Mouse (Mus musculus): Measurements from ENCODE around the gene Ccnd3. TPM values are rescaled to one million over a fixed set of nuclear protein-coding genes. Genes with fewer than 3 reads are reported as not detected.

Gene Ccnd3
- total RNA-seq, 2 experiments from 2014 or later, result 328 to 506 TPM

DNA sequence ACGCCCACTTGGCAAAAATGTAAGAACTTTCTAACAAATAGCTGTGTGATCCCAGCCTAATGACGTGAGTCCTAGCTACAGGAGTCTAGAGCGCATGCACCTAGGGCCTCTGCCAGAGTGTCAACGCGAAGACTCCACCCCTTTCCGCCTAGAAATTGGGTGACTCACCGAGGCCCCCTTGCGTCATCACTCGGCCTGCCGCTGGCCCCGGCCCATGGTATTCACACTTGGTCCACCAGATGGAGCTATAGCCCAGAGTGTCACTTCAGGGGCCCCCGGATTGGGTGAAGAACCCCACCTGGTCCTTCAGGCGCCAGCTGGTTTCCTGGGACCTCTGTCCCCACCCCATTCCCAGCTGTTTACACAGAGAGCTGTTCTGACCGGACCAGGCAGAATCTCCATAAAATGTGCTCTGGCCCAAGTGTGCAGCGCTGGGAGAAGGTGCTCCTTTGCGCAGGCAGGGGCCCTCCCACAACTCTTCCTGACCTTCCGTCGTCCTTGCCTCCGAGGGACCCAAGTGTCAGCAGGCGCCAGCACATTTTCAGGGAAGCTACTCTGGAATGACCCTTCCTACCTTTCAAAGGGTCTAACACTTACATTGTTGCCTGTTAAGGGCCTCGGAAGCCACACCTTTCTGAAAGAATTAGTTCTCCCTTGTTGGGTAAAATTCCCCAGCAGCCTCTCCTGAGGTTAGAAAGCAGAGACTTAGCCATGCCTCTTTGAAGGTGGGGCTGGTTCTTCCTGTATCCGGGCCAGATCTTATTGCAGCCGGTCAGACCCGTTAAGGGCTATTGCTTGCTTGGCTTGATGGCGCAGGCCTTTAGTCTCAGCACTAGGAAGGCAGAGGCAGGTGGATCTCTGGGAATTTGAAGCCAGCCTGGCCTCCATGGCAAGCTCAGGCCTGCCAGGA, 6.5 kb downstream of the Ccnd3 start:
- peak; percentile 99 for DNase-seq (ENCODE audit: low spot score in 2 of 2)

DNA sequence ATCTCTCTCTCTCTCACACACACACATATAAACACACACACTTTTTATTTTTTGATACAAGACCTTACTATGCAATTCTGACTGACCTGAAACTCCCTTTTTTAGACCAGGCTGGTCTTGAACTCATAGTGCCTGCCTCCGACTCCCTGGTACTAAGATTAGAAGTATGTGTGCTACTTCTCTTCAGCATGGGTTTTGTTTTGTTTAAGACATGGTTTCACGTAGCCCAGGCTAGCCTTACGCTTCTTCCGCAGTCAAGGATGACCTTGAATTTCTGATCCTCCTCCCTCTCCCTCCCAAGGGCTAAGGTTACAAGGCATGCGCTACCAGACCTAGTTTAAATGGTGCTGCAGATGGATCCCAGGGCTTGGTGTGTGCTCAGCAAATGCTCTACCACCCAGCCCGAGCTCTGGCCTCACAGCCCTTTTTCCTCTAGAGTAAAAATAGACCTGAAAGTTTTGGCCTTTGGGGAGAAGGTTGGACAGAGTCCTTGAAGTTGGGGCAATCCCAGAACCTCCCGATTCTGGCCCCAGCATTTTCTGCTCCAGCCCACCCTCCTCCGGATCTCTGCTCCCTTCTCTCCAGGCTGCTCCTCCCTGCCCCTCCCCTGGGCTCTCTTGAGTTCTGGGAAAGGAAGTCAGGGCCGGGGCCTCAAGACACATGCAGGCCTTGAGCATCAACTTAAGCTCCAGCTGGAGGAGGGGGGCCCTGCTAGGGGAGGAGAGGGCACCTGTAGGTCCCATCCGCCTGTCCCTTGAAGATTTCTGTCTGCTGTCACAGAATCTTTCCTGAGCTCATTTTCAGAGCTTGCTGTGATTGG, 8.3 kb downstream of the Ccnd3 start:
- no peak for DNase-seq (ENCODE audit: low spot score in 2 of 2)

- no peak for DNase-seq (ENCODE audit: low spot score in 2 of 2)
These were observed 10.5 kb downstream of the Ccnd3 start for GRCm38 (mm10) chr17:47515180-47515844.

DNA sequence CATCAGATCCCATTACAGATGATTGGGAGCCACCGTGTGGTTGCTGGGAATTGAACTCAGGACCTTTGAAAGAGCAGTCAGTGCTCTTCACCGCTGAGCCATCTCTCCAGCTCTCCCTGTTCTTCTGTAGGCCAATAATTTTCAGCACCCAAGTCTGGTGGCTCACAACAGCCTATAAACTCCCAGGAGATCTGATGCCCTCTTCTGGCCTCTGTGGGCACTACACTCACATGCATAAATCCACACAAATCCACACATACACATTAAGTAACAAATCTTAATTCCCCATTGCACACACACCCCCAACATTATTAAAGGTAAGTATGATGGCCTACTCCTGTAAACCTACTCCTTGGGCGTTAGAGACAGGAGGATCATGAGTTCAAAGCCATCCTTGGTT, 11.4 kb downstream of the Ccnd3 start:
- no peak for DNase-seq (ENCODE audit: low spot score in 2 of 2)

- DNase-seq (ENCODE audit: low spot score in 2 of 2), result no peak
These were observed 13.4 kb downstream of the Ccnd3 start for GRCm38 (mm10) chr17:47518205-47518604.

- no peak for DNase-seq (ENCODE audit: low spot score in 2 of 2)
These were observed 16.9 kb downstream of the Ccnd3 start for GRCm38 (mm10) chr17:47521551-47522258.

DNA sequence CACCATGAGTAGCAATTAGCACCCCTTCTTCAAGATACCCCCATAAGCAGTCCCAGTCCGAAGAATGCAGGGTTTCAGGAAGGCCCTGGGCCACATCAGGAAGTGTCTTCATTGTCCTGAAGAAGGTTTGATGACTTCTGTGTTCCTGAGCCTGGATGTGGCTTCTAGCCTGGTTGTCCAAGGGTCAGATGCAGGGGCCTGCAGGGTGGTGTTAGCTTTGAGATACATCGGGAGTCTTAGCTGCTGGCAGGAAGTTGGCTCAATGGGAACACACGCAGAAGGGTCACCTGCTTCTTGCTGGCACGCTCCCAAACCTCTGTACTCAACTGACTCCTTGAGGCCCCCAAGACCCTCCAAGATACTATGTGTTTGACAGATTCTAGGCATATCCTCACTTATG, 17.7 kb downstream of the Ccnd3 start:
- no peak for DNase-seq (ENCODE audit: low spot score in 2 of 2)

DNA sequence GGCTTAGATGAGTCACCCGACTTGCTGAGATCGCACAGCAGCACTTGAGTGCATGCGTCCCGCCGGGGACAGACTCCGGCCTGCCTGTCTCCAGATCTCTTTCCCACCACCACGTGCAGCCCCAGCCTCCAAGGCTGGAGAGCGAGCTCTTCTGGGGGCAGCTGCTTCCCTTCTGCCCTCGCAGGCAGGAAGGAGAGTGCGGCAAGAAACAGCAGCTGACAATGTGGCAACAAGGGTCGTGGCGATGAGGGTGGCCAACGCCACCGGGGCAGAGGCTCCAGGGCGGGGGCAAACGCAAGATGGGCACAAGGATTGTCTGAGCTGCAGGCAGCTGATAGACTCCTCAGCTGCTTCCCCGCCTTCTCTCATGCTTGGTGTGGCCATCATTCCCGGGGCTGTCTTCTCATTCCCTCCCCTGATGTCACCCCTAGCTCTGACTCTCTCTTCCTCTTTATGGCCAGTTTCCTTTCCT, 18.4 kb downstream of the Ccnd3 start:
- DNase-seq (ENCODE audit: low spot score in 2 of 2), result no peak

DNA sequence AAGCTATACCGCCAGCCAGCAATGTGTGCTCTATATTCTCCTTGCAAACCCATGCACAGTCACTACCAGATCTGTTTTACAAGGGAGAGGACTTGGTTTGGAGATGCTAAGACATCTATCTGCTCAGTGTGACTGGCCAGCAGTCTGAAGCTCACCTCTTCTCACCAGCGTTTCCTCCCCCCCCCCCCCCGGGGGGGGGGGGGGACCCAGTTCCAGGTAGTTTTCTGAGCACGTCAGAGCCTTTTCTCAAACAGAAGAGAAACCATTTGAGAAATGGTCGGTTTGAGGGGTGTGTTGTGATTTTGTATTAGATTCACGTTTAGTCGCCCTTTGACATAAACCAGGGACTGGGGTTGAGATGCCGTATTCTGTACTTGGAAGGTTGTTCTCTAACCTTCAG, 19.2 kb downstream of the Ccnd3 start:
- DNase-seq (ENCODE audit: low spot score in 2 of 2), result no peak

DNA sequence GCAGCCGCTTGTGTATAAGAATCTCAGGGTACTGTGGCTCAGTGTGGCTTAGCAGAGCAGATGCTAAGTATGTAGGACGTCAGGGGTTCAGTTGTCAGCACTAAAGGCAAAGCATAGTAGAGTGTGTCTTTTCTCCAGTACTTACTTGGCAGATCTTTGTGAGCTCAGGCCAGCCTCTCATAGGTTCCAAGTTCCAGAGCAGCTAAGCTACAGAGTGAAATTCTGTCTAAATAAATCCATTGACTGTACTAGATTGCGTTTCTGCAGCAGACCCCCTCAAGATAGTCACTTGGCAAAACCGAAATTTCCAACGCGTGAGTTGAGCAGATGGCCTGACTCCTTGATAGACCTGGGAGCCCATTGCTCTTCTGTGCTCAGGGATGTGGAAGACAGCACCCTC, 20.1 kb downstream of the Ccnd3 start:
- no peak for DNase-seq (ENCODE audit: low spot score in 2 of 2)

DNA sequence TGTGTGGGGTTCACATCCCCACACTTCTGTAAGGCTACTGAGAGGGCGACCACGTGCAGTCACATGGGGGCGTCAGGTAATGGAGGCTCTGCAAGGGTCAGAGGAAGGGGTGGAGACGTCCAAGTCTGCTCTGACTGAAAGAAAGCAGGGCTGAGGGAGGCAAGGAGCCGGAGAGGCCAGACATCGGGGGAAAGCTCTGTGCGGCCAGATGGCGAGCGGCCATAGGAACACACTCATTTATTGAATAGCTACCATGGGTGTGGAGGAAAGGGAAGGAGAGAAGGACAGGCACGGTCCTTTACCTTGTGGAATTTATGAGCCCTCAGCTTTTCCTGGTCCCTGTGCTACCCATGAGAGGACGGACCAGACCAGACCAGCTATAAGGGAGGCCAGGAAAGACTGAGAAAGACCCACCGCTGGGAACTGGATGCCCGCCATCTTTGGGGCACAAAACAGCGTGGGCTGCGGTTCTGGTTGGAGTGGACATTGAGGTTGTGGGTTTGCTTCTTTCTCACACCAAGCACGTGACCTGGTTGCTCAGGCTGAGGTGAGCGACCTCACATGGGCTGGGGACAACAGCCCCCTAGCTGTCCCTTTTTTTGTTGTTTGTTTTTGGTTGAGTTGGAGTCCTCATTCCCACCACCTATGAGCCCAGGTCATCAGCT, 22.1 kb downstream of the Ccnd3 start:
- no peak for DNase-seq (ENCODE audit: low spot score in 2 of 2)

GRCm38 (mm10) chr17:47527581-47528300, 22.9 kb downstream of the Ccnd3 start:
- no peak for DNase-seq (ENCODE audit: low spot score in 2 of 2)

DNA sequence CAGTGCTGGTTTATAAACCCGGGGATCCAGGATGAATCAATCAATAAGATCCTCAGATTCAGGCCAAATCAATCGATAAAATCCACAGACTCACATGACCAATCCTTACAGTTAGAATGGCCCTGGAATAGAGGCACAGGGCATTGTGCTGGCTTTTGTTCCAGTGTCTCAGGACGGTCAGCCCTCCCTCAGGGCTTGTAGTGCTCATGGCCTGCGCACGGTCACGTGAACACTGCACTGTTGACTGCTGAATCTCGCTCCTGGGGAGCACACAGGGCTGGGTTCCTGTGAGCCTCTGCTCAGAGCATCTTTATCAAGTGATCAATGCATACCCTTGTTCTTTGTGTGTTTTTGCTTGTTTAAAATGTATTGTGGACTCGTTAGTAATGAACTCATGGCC, 24.1 kb downstream of the Ccnd3 start:
- no peak for DNase-seq (ENCODE audit: low spot score in 2 of 2)

GRCm38 (mm10) chr17:47529595-47529994, 24.7 kb downstream of the Ccnd3 start:
- no peak for DNase-seq (ENCODE audit: low spot score in 2 of 2)

GRCm38 (mm10) chr17:47531387-47531818, 26.6 kb downstream of the Ccnd3 start:
- DNase-seq (ENCODE audit: low spot score in 2 of 2), result no peak

- no peak for DNase-seq (ENCODE audit: low spot score in 2 of 2)
These were observed 27.5 kb downstream of the Ccnd3 start for GRCm38 (mm10) chr17:47532364-47532763.

DNA sequence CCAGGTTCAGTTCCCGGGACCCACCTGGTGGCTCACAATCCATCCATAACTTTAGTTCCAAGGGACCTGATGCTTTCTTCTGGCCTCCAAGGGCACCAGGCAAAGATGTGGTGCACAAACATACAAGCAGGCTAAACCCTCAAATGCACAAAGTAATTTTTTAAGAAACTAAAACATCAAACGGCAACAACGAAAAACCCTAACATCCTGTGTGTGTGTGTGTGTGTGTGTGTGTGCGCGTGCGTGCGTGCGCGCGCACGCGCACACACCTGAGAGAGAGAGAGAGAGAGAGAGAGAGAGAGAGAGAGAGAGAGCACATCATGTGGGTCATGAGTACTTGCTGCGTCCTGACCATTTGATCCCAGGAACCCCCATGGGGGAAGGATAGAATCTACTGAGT, 28.8 kb downstream of the Ccnd3 start:
- no peak for DNase-seq (ENCODE audit: low spot score in 2 of 2)

GRCm38 (mm10) chr17:47535812-47536236, 31.0 kb downstream of the Ccnd3 start:
- DNase-seq (ENCODE audit: low spot score in 2 of 2), result no peak

GRCm38 (mm10) chr17:47538049-47538448, 33.2 kb downstream of the Ccnd3 start:
- no peak for DNase-seq (ENCODE audit: low spot score in 2 of 2)

GRCm38 (mm10) chr17:47539128-47539527, 34.3 kb downstream of the Ccnd3 start:
- no peak for DNase-seq (ENCODE audit: low spot score in 2 of 2)

All from adrenal gland, adult 18-20 months (tissue).